Mouse (Mus musculus) G1E (cell line): ENCODE data around the gene Cdk1.

Experiments
- CTCF ChIP-seq: IDR thresholded peaks from 2 replicates; pipeline ENCODE4 v1.5.1; 2012; ENCODE audit warnings: low read depth, low read length, inconsistent platforms, mixed read lengths
- GATA1 ChIP-seq: IDR thresholded peaks from 2 replicates; pipeline ENCODE4 v1.6.1; 2012; ENCODE audit warnings: borderline replicate concordance, low read length, inconsistent platforms, mixed read lengths

- TF ChIP-seq GATA1 (no peak), CTCF (no peak)
These were observed 34.0 kb upstream of the Cdk1 start for GRCm38 (mm10) chr10:69386767-69387166.
